ENCODE assay signal across 8 mouse cellular contexts in genomic region chrX:93069569-93070289, GRCm38 (mm10).
DNase-seq lines count a peak whose midpoint lies in the region; ATAC-seq and TF ChIP-seq lines count a peak whose summit lies in the region.

No protein-coding gene starts in this region.

- H3K27me3 ChIP-seq in embryonic facial prominence, embryonic 13.5 days = no peaks in the 10 kb centered on the region
- H3K27me3 ChIP-seq in heart, postnatal 0 days (ENCODE audit: control insufficient read depth, insufficient read depth, low read length) = no peaks in the 10 kb centered on the region
- no peaks in the 10 kb centered on the region for H3K27me3 ChIP-seq in liver, embryonic 11.5 days (replicated peaks; ENCODE audit: control insufficient read depth, insufficient read depth, low read length)
- no peaks in the 10 kb centered on the region for H3K27me3 ChIP-seq in neural tube, embryonic 12.5 days (replicated peaks)

- no peak overlapping the region for H3K9ac ChIP-seq in embryonic facial prominence, embryonic 13.5 days
- H3K9ac ChIP-seq in heart, postnatal 0 days (replicated peaks; ENCODE audit: low read depth, low read length) = no peak overlapping the region
- no peak overlapping the region for H3K9ac ChIP-seq in liver, embryonic 11.5 days (ENCODE audit: low read depth, low read length)
- no peak overlapping the region for H3K9ac ChIP-seq in neural tube, embryonic 12.5 days

- DNase-seq in CD4-positive, CD25-positive, alpha-beta regulatory T cell, adult 2 months (ENCODE audit: low read depth, low spot score) = peak; percentile 63
- DNase-seq in adrenal gland, postnatal 25 days = peak; percentile 28
- peak; percentile 63 for DNase-seq in heart, postnatal 0 days (ENCODE audit: low spot score)
- peak; percentile 54 for DNase-seq in kidney, postnatal 14 days
- DNase-seq in liver, embryonic 11.5 days (ENCODE audit: low spot score) = no peak
- peak; percentile 1 to 6 for DNase-seq in thymus, postnatal 36 days

- H3K36me3 ChIP-seq in embryonic facial prominence, embryonic 13.5 days = no peaks in the 10 kb centered on the region
- no peaks in the 10 kb centered on the region for H3K36me3 ChIP-seq in heart, postnatal 0 days (replicated peaks; ENCODE audit: control insufficient read depth, insufficient read depth, low read length)
- H3K36me3 ChIP-seq in liver, embryonic 11.5 days (ENCODE audit: control insufficient read depth, insufficient read depth, low read length) = no peaks in the 10 kb centered on the region
- H3K36me3 ChIP-seq in neural tube, embryonic 12.5 days = no peaks in the 10 kb centered on the region

- TF ChIP-seq CTCF in heart, postnatal 0 days (IDR thresholded peaks at IDR 0.05; ENCODE audit: low read depth) = peak; percentile 63

- H3K27ac ChIP-seq in embryonic facial prominence, embryonic 13.5 days = no peak overlapping the region
- H3K27ac ChIP-seq in heart, postnatal 0 days (ENCODE audit: low read depth) = no peak overlapping the region
- H3K27ac ChIP-seq in liver, embryonic 11.5 days (ENCODE audit: low read depth, low read length) = no peak overlapping the region
- no peak overlapping the region for H3K27ac ChIP-seq in neural tube, embryonic 12.5 days

- TF ChIP-seq EP300 in heart, postnatal 0 days (IDR thresholded peaks at IDR 0.05; ENCODE audit: low read depth) = no peak

- peak overlapping the region; percentile 45 for H3K4me2 ChIP-seq in embryonic facial prominence, embryonic 13.5 days
- H3K4me2 ChIP-seq in heart, postnatal 0 days (ENCODE audit: low read depth, low read length) = peak overlapping the region; percentile 45
- peak overlapping the region; percentile 12; the same call in 1 of the 2 replicates for H3K4me2 ChIP-seq in liver, embryonic 11.5 days
- peak overlapping the region; percentile 47 for H3K4me2 ChIP-seq in neural tube, embryonic 12.5 days (replicated peaks)

- no peaks in the 10 kb centered on the region for H3K9me3 ChIP-seq in embryonic facial prominence, embryonic 13.5 days
- no peaks in the 10 kb centered on the region for H3K9me3 ChIP-seq in heart, postnatal 0 days (replicated peaks; ENCODE audit: control insufficient read depth, low read length)
- H3K9me3 ChIP-seq in liver, embryonic 11.5 days (ENCODE audit: control insufficient read depth, low read length) = no peaks in the 10 kb centered on the region
- no peaks in the 10 kb centered on the region for H3K9me3 ChIP-seq in neural tube, embryonic 12.5 days

- H3K4me1 ChIP-seq in embryonic facial prominence, embryonic 13.5 days = no peaks in the 10 kb centered on the region
- H3K4me1 ChIP-seq in heart, postnatal 0 days (ENCODE audit: control insufficient read depth, insufficient read depth) = no peaks in the 10 kb centered on the region
- H3K4me1 ChIP-seq in liver, embryonic 11.5 days (replicated peaks; ENCODE audit: control insufficient read depth, insufficient read depth, low read length) = no peaks in the 10 kb centered on the region
- H3K4me1 ChIP-seq in neural tube, embryonic 12.5 days = no peaks in the 10 kb centered on the region

- no peak for ATAC-seq in embryonic facial prominence, embryonic 13.5 days (ENCODE audit: insufficient number of reproducible peaks, insufficient read depth, low FRiP score, low TSS enrichment, low read depth)
- no peak for ATAC-seq in heart, postnatal 0 days (ENCODE audit: insufficient read depth, low read depth)
- no peak for ATAC-seq in liver, embryonic 11.5 days (replicated peaks; ENCODE audit: low FRiP score)
- ATAC-seq in neural tube, embryonic 12.5 days (ENCODE audit: low FRiP score, low read depth) = peak; percentile 58; the same call in 1 of the 2 replicates

- H3K4me3 ChIP-seq in embryonic facial prominence, embryonic 13.5 days = no peak overlapping the region
- H3K4me3 ChIP-seq in heart, postnatal 0 days (ENCODE audit: low read depth, low read length) = no peak overlapping the region
- no peak overlapping the region for H3K4me3 ChIP-seq in liver, embryonic 11.5 days (ENCODE audit: low read depth, low read length)
- H3K4me3 ChIP-seq in neural tube, embryonic 12.5 days = no peak overlapping the region

- WGBS in embryonic facial prominence, embryonic 13.5 days = 19% methylated on average over 13 of the region's 13 CpGs
- WGBS in heart, postnatal 0 days = 17% methylated on average over 13 of the region's 13 CpGs
- WGBS in liver, embryonic 11.5 days = 13% methylated on average over 13 of the region's 13 CpGs
- 17% methylated on average over 13 of the region's 13 CpGs for WGBS in neural tube, embryonic 12.5 days
